Mouse (Mus musculus) T-cell, adult 66 days (primary cell): ENCODE measurements around the gene Gm4767. TPM values are rescaled to one million over a fixed set of nuclear protein-coding genes. Genes with fewer than 3 reads are reported as not detected.

Experiments
- total RNA-seq, 2 experiments: library from RNA; stranded (reverse); gene quantifications; 3 replicates in 1 of 2; 4 replicates in 1 of 2; pipeline ENCODE4 v1.2.4; 2023

Gene Gm4767
- total RNA-seq: 1 to 10 TPM; 2.6 to 3.5 TPM

DNA sequence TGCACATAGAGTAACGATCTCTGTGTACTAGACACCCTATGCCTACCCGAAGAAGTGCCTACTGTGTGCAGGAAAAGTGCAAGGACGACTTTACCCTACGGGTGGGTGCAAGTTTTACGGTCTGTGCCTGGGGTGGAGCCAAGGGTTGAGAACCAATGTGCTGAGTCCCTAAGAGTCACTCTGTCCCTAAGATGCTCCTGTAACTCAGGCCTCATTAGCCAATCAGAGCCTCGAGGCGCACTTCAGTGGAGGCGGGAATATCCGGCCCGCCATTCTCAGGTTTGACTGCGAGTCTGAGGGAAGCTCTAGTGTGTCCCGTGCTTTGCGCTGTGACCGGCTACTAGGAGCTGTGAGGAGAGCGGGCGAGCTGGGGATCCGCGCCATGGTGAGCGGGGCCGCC is at the start of gene Gm4767:
TSS of gene Gm4767 (plus strand) at position 288 of the 400 bp plus-strand sequence.

DNA sequence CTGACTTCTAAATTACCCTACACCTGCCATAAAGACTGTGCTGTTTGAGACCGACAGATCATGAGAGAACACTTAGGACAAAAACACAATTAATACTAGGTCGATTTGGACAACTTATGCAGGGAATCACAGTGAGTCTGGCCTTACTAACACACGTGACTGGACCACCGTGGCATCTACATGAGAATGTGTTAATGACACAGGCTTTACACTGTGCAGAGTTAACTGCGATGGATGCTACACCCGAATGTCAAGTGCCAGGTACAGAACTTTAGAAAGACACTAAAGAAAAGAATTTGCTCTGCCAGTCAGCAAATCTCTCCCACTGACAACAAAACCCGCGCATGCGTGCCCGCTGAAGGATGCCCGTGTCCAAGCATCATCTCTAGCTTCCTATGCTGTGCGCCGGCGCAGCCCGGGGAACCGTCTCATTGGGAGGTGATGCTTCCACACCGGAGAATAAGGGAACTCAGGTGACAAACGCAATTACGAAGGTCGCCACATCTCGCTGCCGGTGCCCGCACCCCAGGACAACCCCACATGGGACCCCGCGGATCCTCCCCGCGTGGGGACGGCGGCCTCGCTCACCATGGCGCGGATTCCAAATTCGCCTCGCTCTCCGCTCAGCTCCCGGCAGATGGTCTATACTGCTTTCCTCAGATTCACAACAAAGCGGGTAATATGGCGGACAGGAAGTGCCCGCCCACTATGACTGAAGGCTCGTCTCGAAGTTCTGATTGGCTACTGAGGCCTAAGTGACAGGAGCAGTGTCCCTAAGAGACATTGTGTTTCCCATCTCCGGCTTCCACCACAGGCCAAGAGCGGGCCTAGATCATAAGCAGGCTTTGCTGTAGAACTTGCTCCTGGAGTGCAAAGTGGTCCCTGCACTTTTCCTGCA is 41.2 kb upstream of the Gm4767 start, which contains the start of gene Gm3055:
TSS of gene Gm3055 (minus strand) at position 656 of the 898 bp plus-strand sequence.

DNA sequence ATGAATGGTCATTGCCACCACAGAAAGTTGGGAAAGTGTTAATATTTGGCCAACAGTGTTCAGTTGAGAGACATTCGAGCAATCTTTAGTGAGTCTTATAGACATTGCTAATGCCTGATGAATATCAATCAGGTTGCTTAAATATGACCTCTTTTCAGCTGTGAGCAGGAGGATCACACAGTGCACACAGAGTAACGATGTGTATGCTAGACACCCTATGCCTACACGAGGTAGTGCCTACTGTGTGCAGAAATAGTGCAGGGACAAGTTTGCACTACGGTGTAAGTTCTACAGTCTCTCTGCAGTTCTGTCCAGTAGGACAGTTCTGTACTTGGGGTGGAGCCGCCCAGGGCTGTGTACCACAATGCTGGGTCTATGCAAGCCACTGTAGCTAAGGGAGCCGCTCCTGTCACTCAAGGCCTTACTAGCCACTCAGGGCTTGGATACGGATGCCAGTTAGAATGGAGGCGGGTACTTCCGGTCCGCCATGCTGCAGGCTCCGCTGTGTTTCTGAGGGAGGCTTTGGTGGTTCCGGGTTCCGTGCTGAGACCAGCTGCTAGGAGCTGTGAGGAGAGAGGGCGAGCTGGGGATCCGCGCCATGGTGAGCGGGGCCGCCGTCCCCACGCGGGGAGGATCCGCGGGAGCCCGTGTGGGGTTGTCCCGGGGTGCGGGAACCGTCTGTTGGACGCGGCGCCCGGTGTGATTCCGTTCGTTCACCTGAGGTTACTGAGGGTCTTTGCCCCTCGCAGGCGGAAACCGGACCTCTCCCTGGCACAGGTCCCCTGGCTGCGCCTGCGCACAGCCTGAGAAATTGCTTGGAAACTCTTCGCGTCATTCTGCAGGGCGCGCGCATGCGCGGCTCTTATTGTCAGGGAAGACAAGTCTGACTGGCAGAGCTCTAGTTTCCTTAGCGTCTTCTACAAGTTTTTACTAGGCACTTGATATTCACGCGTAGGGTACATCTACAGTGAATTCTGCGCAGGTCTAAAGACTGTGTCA is 51.7 kb downstream of the Gm4767 start, which contains the start of gene Gm32687:
TSS of gene Gm32687 (plus strand) at position 526 of the 999 bp plus-strand sequence.

Other genes with a start within 250 kb of the Gm4767 start
- gene Tle2, start 237.6 kb upstream of the Gm4767 start, total RNA-seq: 1 to 10 TPM; 5.1 to 5.2 TPM
- gene Tle6, start 211.1 kb upstream of the Gm4767 start, total RNA-seq: 1 to 10 TPM in 1 of 2 experiments, not detected in 1; 1.6 TPM
- 1 to 10 TPM; 3.2 to 3.6 TPM for gene BC025920, start 205.9 kb upstream of the Gm4767 start, total RNA-seq
- gene Sirt6, start 184.4 kb upstream of the Gm4767 start, total RNA-seq: 10 to 100 TPM; 23.1 to 24.3 TPM
- 1 to 10 TPM; 3.5 to 4.3 TPM for gene Ankrd24, start 183.6 kb upstream of the Gm4767 start, total RNA-seq
- gene Gm10778, start 163.1 kb upstream of the Gm4767 start, total RNA-seq: 1 to 10 TPM; 2.5 to 2.6 TPM
- gene Zfp433, start 107.4 kb upstream of the Gm4767 start, total RNA-seq: 10 to 100 TPM in 1 of 2 experiments, 1 to 10 TPM in 1; 9.9 to 10.1 TPM
- gene Gm3055, start 41.0 kb upstream of the Gm4767 start, total RNA-seq: 1 to 10 TPM; 1.6 to 3.4 TPM
- gene Gm32687, start 51.7 kb downstream of the Gm4767 start, total RNA-seq: 1 to 10 TPM in 1 of 2 experiments, not detected in 1; 1.3 TPM
- 1 to 10 TPM; 2.4 to 2.9 TPM for gene Zfp781, start 118.3 kb downstream of the Gm4767 start, total RNA-seq
- 1 to 10 TPM; 8.3 to 9.2 TPM for gene Zfp873, start 235.9 kb downstream of the Gm4767 start, total RNA-seq